Mouse (Mus musculus) megakaryocyte, embryonic 14.5 days (primary cell): ENCODE data around the gene Gm20388.

Source experiments
- FLI1 ChIP-seq: IDR thresholded peaks from 2 replicates; pipeline ENCODE4 v1.6.1; 2012; ENCODE audit warnings: low read length, inconsistent platforms, mixed read lengths
- GATA1 ChIP-seq: IDR thresholded peaks from 3 replicates; pipeline ENCODE4 v1.6.1; 2012; ENCODE audit warnings: mixed read lengths, low read length, inconsistent platforms, borderline replicate concordance

GRCm38 (mm10) chr8:122605367-122605766 lies 2694.7 kb downstream of the Gm20388 start:
- TF ChIP-seq GATA1 (no peak), FLI1 (no peak)
